Mouse (Mus musculus) bone marrow, adult 2 months (tissue): ENCODE results near the gene Ahcyl2.

Experiments
- CTCF ChIP-seq: fragments of 200-500 bp; IDR thresholded peaks from 2 replicates; pipeline ENCODE4 v1.5.1; 2011; ENCODE audit warnings: low read length, control low read depth; ENCODE audit not compliant: control insufficient read depth, insufficient read depth
- POLR2A ChIP-seq: fragments of 200-500 bp; IDR thresholded peaks from 2 replicates; pipeline ENCODE4 v1.6.1; 2011; ENCODE audit warnings: low read depth, mild to moderate bottlenecking, control low read depth, low read length, borderline replicate concordance; ENCODE audit not compliant: control insufficient read depth

- TF ChIP-seq CTCF (no peak), POLR2A (no peak)
Measured at GRCm38 (mm10) chr6:29736610-29737458, 31.0 kb upstream of the Ahcyl2 start.
